Mouse (Mus musculus) kidney, embryonic 15.5 days (tissue): ENCODE data around the gene Gm17359. TPM values are rescaled to one million over a fixed set of nuclear protein-coding genes. Genes with fewer than 3 reads are reported as not detected.

Source experiments
- ATAC-seq: fragments of 200-750 bp; cut with Nextera tagmentation; replicated peaks from 2 replicates; pipeline ENCODE4 v1.8.0; 2017; ENCODE audit warnings: moderate TSS enrichment; ENCODE audit not compliant: low FRiP score
- H3K27ac ChIP-seq: fragments of 300-500 bp; sonication (generic); 2 replicates; pipeline ENCODE4 v1.5.1; 2015; ENCODE audit warnings: mild to moderate bottlenecking, inconsistent platforms
- H3K27me3 ChIP-seq: fragments of 300-500 bp; sonication (generic); 2 replicates; pipeline ENCODE4 v1.6.1; 2015; ENCODE audit warnings: inconsistent platforms
- H3K36me3 ChIP-seq: fragments of 300-500 bp; sonication (generic); 2 replicates; pipeline ENCODE4 v1.6.1; 2015; ENCODE audit warnings: inconsistent platforms
- H3K4me1 ChIP-seq: fragments of 300-500 bp; sonication (generic); 2 replicates; pipeline ENCODE4 v1.6.1; 2015; ENCODE audit warnings: inconsistent platforms
- H3K4me2 ChIP-seq: fragments of 300-500 bp; sonication (generic); 2 replicates; pipeline ENCODE4 v1.6.1; 2015; ENCODE audit warnings: moderate library complexity, mild to moderate bottlenecking, inconsistent platforms
- H3K4me3 ChIP-seq: fragments of 300-500 bp; sonication (generic); replicated peaks from 2 replicates; pipeline ENCODE4 v1.5.1; 2015; ENCODE audit warnings: mild to moderate bottlenecking, inconsistent platforms
- H3K9ac ChIP-seq: fragments of 300-500 bp; sonication (generic); 2 replicates; pipeline ENCODE4 v1.6.1; 2015; ENCODE audit warnings: mild to moderate bottlenecking, inconsistent platforms
- H3K9me3 ChIP-seq: fragments of 300-500 bp; sonication (generic); replicated peaks from 2 replicates; pipeline ENCODE4 v1.6.1; 2016; ENCODE audit warnings: inconsistent platforms
- WGBS: fragments of 180-500 bp; shearing (Covaris S2); methylation state at CpG from one replicate; pipeline ENCODE4 v1.1.7; 2015; ENCODE audit warnings: mixed read lengths; 5-methylcytosine and 5-hydroxymethylcytosine counted together
- polyA plus RNA-seq: library from polyadenylated mRNA; unstranded; fragments of >200 nt; fragmentation: Nextera tagmentation; extraction: Ambion mirVana; gene quantifications from 2 replicates; pipeline ENCODE4 v1.2.1, GENCODE M21; 2015

Gm17359 gene
- polyA plus RNA-seq, 1 experiment from 2014 or later: not detected

GRCm38 (mm10) chr3:79366098-79366497 is 29.6 kb downstream of the Gm17359 start:
- Histone ChIP-seq H3K4me1 (no peaks in the 10 kb centered on the region), H3K27me3 (no peaks in the 10 kb centered on the region), H3K4me3 (no peak overlapping the region), H3K36me3 (no peaks in the 10 kb centered on the region), H3K9ac (no peak overlapping the region), H3K27ac (no peak overlapping the region), H3K4me2 (no peak overlapping the region), H3K9me3 (no peaks in the 10 kb centered on the region)
- ATAC-seq: no peak
- WGBS: 69% methylated on average over 8 of the region's 8 CpGs

- Histone ChIP-seq H3K9ac (no peak overlapping the region), H3K9me3 (no peaks in the 10 kb centered on the region), H3K4me1 (no peaks in the 10 kb centered on the region), H3K27ac (no peak overlapping the region), H3K4me2 (no peak overlapping the region), H3K27me3 (no peaks in the 10 kb centered on the region), H3K36me3 (no peaks in the 10 kb centered on the region), H3K4me3 (no peak overlapping the region)
- ATAC-seq: peak; percentile 43; the same call in 1 of the 2 replicates
- 68% methylated on average over 6 of the region's 6 CpGs for WGBS
Observed at GRCm38 (mm10) chr3:79368306-79368705, 31.8 kb downstream of the Gm17359 start.

- Histone ChIP-seq H3K27me3 (no peaks in the 10 kb centered on the region), H3K4me3 (no peak overlapping the region), H3K27ac (no peak overlapping the region), H3K4me1 (0 out of 2 replicates have a peak, but pooled peaks cover 3% of the 10 kb centered on the region), H3K9me3 (no peaks in the 10 kb centered on the region), H3K36me3 (no peaks in the 10 kb centered on the region), H3K4me2 (no peak overlapping the region), H3K9ac (no peak overlapping the region)
- WGBS: 62% methylated on average over 4 of the region's 4 CpGs
- no peak for ATAC-seq
Observed at GRCm38 (mm10) chr3:79370385-79370929, 34.0 kb downstream of the Gm17359 start.

- 72% methylated on average over 7 of the region's 7 CpGs for WGBS
- Histone ChIP-seq H3K27ac (no peak overlapping the region), H3K27me3 (no peaks in the 10 kb centered on the region), H3K9me3 (no peaks in the 10 kb centered on the region), H3K9ac (no peak overlapping the region), H3K4me1 (0 out of 2 replicates have a peak, but pooled peaks cover 3% of the 10 kb centered on the region), H3K36me3 (no peaks in the 10 kb centered on the region), H3K4me2 (no peak overlapping the region), H3K4me3 (no peak overlapping the region)
- no peak for ATAC-seq
Observed at GRCm38 (mm10) chr3:79371506-79372195, 35.2 kb downstream of the Gm17359 start.

GRCm38 (mm10) chr3:79373930-79374329 is 37.5 kb downstream of the Gm17359 start:
- Histone ChIP-seq H3K9me3 (no peaks in the 10 kb centered on the region), H3K27me3 (no peaks in the 10 kb centered on the region), H3K36me3 (no peaks in the 10 kb centered on the region), H3K4me3 (no peak overlapping the region), H3K9ac (no peak overlapping the region), H3K4me1 (0 out of 2 replicates have a peak, but pooled peaks cover 3% of the 10 kb centered on the region), H3K27ac (no peak overlapping the region; the same call in 1 of the 2 replicates), H3K4me2 (no peak overlapping the region)
- WGBS: 46% methylated on average over 3 of the region's 3 CpGs
- no peak for ATAC-seq

GRCm38 (mm10) chr3:79378086-79378485 is 41.6 kb downstream of the Gm17359 start:
- Histone ChIP-seq H3K27me3 (no peaks in the 10 kb centered on the region), H3K9me3 (no peaks in the 10 kb centered on the region), H3K9ac (no peak overlapping the region), H3K36me3 (no peaks in the 10 kb centered on the region), H3K4me1 (0 out of 2 replicates have a peak, but pooled peaks cover 7% of the 10 kb centered on the region), H3K27ac (0 out of 2 replicates have a peak overlapping the region, but pooled peaks have one; percentile 24), H3K4me3 (no peak overlapping the region), H3K4me2 (no peak overlapping the region)
- ATAC-seq: 0 out of 2 replicates have a peak, but pooled peaks have one; percentile 53
- WGBS: 46% methylated on average over 3 of the region's 3 CpGs

- no peak for ATAC-seq
- Histone ChIP-seq H3K4me2 (no peak overlapping the region), H3K4me3 (no peak overlapping the region), H3K4me1 (0 out of 2 replicates have a peak, but pooled peaks cover 6% of the 10 kb centered on the region), H3K27ac (no peak overlapping the region), H3K27me3 (no peaks in the 10 kb centered on the region), H3K36me3 (no peaks in the 10 kb centered on the region), H3K9me3 (no peaks in the 10 kb centered on the region), H3K9ac (no peak overlapping the region)
- WGBS: 82% methylated on average over 14 of the region's 14 CpGs
Observed at GRCm38 (mm10) chr3:79379255-79379836, 42.9 kb downstream of the Gm17359 start.

GRCm38 (mm10) chr3:79379873-79380595 is 43.6 kb downstream of the Gm17359 start:
- no peak overlapping the region for H3K27ac ChIP-seq
- no peak overlapping the region for H3K4me2 ChIP-seq
- no peaks in the 10 kb centered on the region for H3K27me3 ChIP-seq
- H3K36me3 ChIP-seq: no peaks in the 10 kb centered on the region
- H3K9ac ChIP-seq: no peak overlapping the region
- H3K9me3 ChIP-seq: no peaks in the 10 kb centered on the region
- H3K4me1 ChIP-seq: 0 out of 2 replicates have a peak, but pooled peaks cover 5% of the 10 kb centered on the region
- 70% methylated on average over 6 of the region's 6 CpGs for WGBS
- no peak overlapping the region for H3K4me3 ChIP-seq
- no peak for ATAC-seq

- WGBS: 38% methylated on average over 4 of the region's 4 CpGs
- Histone ChIP-seq H3K9ac (no peak overlapping the region), H3K4me3 (no peak overlapping the region), H3K27ac (no peak overlapping the region), H3K27me3 (no peaks in the 10 kb centered on the region), H3K9me3 (no peaks in the 10 kb centered on the region), H3K4me2 (no peak overlapping the region), H3K4me1 (0 out of 2 replicates have a peak, but pooled peaks cover 5% of the 10 kb centered on the region), H3K36me3 (no peaks in the 10 kb centered on the region)
- no peak for ATAC-seq
Observed at GRCm38 (mm10) chr3:79381398-79381797, 44.9 kb downstream of the Gm17359 start.

- H3K4me1 ChIP-seq: peaks cover 3% of the 10 kb centered on the region
- 33% methylated on average over 8 of the region's 8 CpGs for WGBS
- no peak overlapping the region for H3K27ac ChIP-seq
- no peaks in the 10 kb centered on the region for H3K36me3 ChIP-seq
- no peak overlapping the region for H3K4me3 ChIP-seq
- no peak overlapping the region for H3K9ac ChIP-seq
- H3K9me3 ChIP-seq: no peaks in the 10 kb centered on the region
- H3K4me2 ChIP-seq: no peak overlapping the region
- no peaks in the 10 kb centered on the region for H3K27me3 ChIP-seq
- no peak for ATAC-seq
Observed at GRCm38 (mm10) chr3:79385434-79386029, 49.1 kb downstream of the Gm17359 start.

GRCm38 (mm10) chr3:79389081-79389480 is 52.6 kb downstream of the Gm17359 start:
- H3K4me2 ChIP-seq: no peak overlapping the region
- no peak for ATAC-seq
- H3K36me3 ChIP-seq: no peaks in the 10 kb centered on the region
- no peak overlapping the region for H3K9ac ChIP-seq
- no peak overlapping the region for H3K27ac ChIP-seq
- H3K4me3 ChIP-seq: no peak overlapping the region
- WGBS: 43% methylated on average over 4 of the region's 4 CpGs
- H3K27me3 ChIP-seq: no peaks in the 10 kb centered on the region
- no peaks in the 10 kb centered on the region for H3K9me3 ChIP-seq
- H3K4me1 ChIP-seq: peaks cover 3% of the 10 kb centered on the region
